Mouse (Mus musculus): Measurements from ENCODE around the gene Ube3a. TPM values are rescaled to one million over a fixed set of nuclear protein-coding genes. Genes with fewer than 3 reads are reported as not detected.

Ube3a gene
- polyA plus RNA-seq (2014; fragmentation: Illumina TruSeq; extraction: RNeasy Lipid Tissue Mini Kit (QIAGEN cat#74804); ENCODE audit: low read depth, low replicate concordance): 64.1 TPM

GRCm38 (mm10) chr7:59228045-59228865 lies at the start of gene Ube3a:
Gene Ube3a (plus strand): TSS chr7:59228750.

Measured in liver, adult 10 weeks (tissue).